Mouse (Mus musculus) lung, postnatal 25 days (tissue): ENCODE results near the gene 1700017D01Rik.
"Not testable (repeated sequence)": the region's sequence is repeated elsewhere in the genome, so short reads cannot be mapped to it uniquely, and the experiment has no call there.

ENCODE experiments used
- DNase-seq: peaks from one replicate; pipeline ENCODE4 v3.0.0; 2022; ENCODE audit warnings: low spot score

The 1700017D01Rik gene

DNA sequence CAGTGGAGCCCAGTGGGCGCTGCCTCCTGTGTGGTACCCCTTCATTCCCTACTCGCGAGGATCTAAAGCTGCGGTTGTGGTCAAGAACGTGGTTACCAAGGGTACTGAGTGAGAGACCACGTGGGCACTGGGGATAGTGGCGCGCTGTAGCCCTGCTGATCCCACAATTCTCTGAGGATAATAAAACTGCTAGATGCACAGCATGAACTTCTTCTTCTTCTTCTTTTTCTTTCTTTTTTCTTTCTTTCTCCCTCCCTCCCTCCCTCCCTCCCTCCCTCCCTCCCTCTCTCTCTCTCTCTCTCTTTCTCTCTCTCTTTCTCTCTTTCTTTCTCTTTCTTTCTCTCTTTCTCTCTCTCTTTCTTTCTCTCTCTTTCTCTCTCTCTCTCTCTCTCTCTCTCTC, at the start of gene 1700017D01Rik:
Gene 1700017D01Rik (minus strand): TSS at position 101 of the 400 bp plus-strand sequence.
- DNase-seq = not testable (repeated sequence)

DNA sequence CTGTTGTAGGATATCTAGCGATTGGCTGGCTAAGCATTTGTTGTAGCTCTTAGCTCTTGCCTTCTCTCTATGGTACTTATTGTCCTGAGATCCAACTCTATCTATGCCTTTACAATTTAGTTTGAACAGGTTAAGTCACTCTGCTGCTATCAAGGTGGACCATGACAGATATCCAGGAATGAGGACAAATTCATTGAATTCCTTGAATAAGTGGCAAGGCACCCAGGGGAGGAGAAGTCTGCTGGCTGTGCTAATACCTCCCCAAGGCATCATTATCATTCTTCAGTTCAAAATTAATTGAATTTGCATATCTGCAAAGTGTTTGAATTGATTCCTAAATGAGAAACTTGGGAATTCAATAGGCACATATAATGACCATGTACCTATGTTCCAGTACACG, 46.8 kb upstream of the 1700017D01Rik start:
- no peak for DNase-seq

GRCm38 (mm10) chr19:11165172-11165571, 34.5 kb upstream of the 1700017D01Rik start, which contains the start of gene 1700025F22Rik:
Gene 1700025F22Rik (minus strand): TSS chr19:11165320.
- DNase-seq = peak; percentile 14

- not testable (repeated sequence) for DNase-seq
Measured at GRCm38 (mm10) chr19:11157890-11158289, 27.2 kb upstream of the 1700017D01Rik start.

GRCm38 (mm10) chr19:11135336-11135735, 4.7 kb upstream of the 1700017D01Rik start:
- no peak for DNase-seq

- DNase-seq = no peak
Measured at GRCm38 (mm10) chr19:11134852-11135251, 4.2 kb upstream of the 1700017D01Rik start.

GRCm38 (mm10) chr19:11129702-11130101, 974 bp downstream of the 1700017D01Rik start:
- no peak for DNase-seq

- not testable (repeated sequence) for DNase-seq
Measured at GRCm38 (mm10) chr19:11121016-11121420, 9.7 kb downstream of the 1700017D01Rik start.

GRCm38 (mm10) chr19:11119338-11119737, 11.3 kb downstream of the 1700017D01Rik start:
- peak; percentile 26 for DNase-seq

GRCm38 (mm10) chr19:11107746-11108145, 22.9 kb downstream of the 1700017D01Rik start:
- DNase-seq = peak; percentile 78

DNA sequence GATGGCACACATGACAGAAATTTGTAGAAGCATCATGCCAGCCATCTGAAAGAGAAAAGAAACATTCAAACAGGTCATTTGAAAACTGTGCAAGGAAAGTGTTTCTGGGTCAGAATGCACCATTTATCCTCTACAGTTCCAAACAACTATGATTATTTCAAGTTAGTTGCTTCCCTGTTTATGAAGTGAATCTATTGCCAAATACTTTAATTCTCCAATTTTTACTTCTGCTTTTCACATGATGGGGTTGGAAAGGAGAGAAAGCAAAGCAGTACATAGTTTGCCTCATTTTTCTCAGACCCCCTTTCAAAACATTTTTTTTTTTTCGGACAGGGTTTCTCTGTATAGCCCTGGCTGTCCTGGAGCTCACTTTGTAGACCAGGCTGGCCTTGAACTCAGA, 28.8 kb downstream of the 1700017D01Rik start:
- DNase-seq = no peak

DNA sequence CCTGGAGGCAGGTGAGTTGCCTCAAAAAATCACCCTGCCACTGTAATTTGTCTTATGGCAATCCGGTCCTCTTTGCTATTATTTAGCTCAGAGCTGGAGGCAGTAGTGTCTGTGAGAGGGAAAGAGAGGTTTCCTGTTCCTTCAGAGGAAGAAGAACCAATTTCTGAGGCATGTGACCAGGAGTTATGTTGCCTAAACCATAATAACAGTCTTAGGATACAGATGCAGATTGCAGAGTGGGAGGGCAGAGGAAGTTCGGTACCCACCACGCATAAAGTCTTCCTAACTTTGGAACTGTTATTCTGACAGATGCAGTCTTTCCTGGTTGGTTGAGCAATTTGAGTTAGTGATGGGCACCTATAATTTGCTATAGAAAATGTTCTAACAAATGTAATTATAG, 32.3 kb downstream of the 1700017D01Rik start:
- DNase-seq = no peak

DNA sequence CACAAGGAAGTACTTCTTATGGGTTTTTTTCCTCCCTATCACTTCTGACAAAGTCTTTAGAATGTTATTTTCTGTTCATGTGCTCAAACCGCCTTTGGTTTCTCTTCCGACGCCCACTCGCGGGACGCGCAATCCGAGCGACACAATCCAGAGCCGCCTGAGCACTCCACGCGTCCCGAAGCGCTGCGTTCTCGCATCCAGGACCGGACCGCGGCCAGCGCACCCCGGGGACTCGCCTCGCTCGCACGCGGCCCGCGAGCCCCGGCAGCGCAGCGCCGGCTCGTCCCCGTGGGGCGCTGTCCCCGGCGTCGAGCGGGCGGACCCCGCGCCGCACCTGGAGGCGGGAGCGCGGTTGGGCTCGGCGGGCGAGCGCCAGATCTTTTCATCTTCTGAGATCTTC, 38.5 kb downstream of the 1700017D01Rik start:
- not testable (repeated sequence) for DNase-seq

GRCm38 (mm10) chr19:11080934-11081333, 49.7 kb downstream of the 1700017D01Rik start, which contains the start of gene Ms4a8a:
Gene Ms4a8a (minus strand): TSS chr19:11081102.
- DNase-seq = peak; percentile 16

DNA sequence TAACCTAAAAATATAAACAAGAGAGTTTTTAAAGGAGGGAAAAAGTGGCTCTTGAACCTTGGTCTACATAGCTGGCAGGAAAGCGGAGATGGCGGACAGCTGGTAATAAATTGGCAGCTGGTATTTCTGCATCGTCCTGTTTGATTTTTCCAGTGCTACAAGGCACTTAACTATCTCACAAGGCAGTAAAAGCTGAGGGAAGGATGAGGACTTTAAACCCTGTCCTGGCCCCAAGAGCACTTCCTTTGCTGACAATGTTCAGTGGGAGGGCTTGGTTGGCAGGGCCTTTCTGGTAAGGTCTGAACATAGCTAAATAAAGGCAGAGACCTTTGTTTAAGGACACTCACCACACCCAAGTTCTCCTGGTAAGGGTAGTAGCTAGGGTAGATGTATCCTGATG, 60.3 kb downstream of the 1700017D01Rik start:
- no peak for DNase-seq

- peak; percentile 51 for DNase-seq
Measured at GRCm38 (mm10) chr19:11065202-11065875, 65.3 kb downstream of the 1700017D01Rik start.

- DNase-seq = no peak
Measured at GRCm38 (mm10) chr19:11060900-11061299, 69.8 kb downstream of the 1700017D01Rik start.

DNA sequence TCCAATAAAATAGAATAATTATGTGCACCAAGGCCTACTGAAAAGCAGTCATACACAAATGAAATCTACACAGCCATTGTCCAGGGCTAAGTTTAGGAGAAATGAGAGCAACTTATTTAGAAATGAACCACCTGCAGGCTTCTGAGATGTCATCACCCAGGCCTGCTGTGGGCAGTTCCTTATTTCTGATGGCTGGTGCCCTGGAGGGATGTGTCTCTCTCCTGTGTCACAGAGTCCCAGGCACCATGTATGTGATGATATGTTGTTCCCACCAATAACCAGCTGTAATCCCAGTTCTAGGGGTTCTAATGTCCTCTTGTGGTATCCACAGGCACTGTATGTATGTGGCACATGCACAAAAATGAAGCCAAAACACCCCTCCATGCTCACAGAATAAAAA, 70.7 kb downstream of the 1700017D01Rik start:
- no peak for DNase-seq

- peak; percentile 62 for DNase-seq
Measured at GRCm38 (mm10) chr19:11055700-11056099, 75.0 kb downstream of the 1700017D01Rik start.

DNA sequence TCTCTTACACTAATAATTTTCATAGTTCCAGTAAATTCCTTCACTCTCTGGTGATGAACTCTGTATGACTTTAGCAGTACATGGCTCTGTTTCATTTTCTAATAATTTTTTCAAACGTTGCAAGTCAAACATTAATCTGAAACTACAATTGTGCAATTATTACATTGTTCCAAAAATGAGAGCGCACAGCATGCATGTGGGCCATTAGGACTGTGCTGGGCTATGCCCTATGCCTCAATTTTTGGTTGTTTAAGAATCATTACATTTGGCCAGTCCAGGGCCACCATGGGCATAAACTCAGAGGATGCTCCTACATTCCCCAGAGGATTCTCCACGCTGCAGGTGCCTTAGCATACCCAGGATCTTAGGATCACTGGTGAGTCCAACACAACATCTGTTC, 77.4 kb downstream of the 1700017D01Rik start:
- no peak for DNase-seq

- DNase-seq = peak; percentile 24
Measured at GRCm38 (mm10) chr19:11052877-11053276, 77.8 kb downstream of the 1700017D01Rik start.

GRCm38 (mm10) chr19:11050286-11050685, 80.4 kb downstream of the 1700017D01Rik start:
- peak; percentile 26 for DNase-seq

GRCm38 (mm10) chr19:11049426-11049825, 81.2 kb downstream of the 1700017D01Rik start:
- no peak for DNase-seq

DNA sequence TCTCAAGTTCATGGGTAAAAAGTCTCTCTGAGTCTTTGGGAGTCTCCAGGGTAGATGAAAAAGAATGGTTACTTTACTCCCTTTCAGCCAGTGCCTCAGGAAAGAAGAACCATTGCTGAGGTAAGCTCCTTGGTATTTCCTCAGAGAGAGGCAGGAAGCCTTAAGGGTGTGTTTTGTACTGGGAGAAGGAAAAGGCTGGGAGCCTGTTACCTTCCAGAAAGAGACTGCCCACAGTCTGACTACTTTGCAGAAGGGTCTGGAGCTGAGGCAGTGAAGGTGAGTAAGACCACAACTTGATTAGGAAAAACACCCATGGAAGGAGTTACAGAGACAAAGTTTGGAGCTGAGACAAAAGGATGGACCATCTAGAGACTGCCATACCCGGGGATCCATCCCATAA, 82.2 kb downstream of the 1700017D01Rik start:
- DNase-seq = no peak
